Mouse (Mus musculus) MEL (cell line): ENCODE results near the gene Sfxn1. TPM values are rescaled to one million over a fixed set of nuclear protein-coding genes. Genes with fewer than 3 reads are reported as not detected.
A peak's percentile ranks its signal among the peaks of the same experiment; 100 is the strongest.

Experiments used
- DNase-seq: peaks from one replicate; pipeline ENCODE4 v3.0.0; 2011; ENCODE audit warnings: low read depth, low spot score
- H3K27ac ChIP-seq: 2 replicates; pipeline ENCODE4 v1.5.1; 2012; ENCODE audit warnings: low read depth, mild to moderate bottlenecking, control low read depth, low read length, moderate library complexity; ENCODE audit not compliant: control insufficient read depth
- H3K27me3 ChIP-seq, 2 experiments: fragments of 150-350 bp in 1 of 2; sonication (generic) in 1 of 2; 2 replicates each; pipeline ENCODE4 v1.6.1; 2012; ENCODE audit warnings: low read length in 2 of 2, mild to moderate bottlenecking in 2 of 2, improper control_type of control experiment in 1 of 2, moderate library complexity in 1 of 2; ENCODE audit not compliant: insufficient read depth in 2 of 2, control insufficient read depth in 1 of 2
- H3K36me3 ChIP-seq, 2 experiments: 2 replicates each; pipeline ENCODE4 v1.6.1; 2012 to 2014; ENCODE audit warnings: low read length in 2 of 2, improper control_type of control experiment in 1 of 2, inconsistent platforms in 1 of 2, mild to moderate bottlenecking in 1 of 2; ENCODE audit not compliant: insufficient read depth in 2 of 2, control insufficient read depth in 1 of 2
- H3K4me1 ChIP-seq, 2 experiments: fragments of 150-350 bp in 1 of 2; sonication (generic) in 1 of 2; 2 replicates each; pipeline ENCODE4 v1.6.1; 2012; ENCODE audit warnings: low read length in 2 of 2, improper control_type of control experiment in 1 of 2, mild to moderate bottlenecking in 1 of 2; ENCODE audit not compliant: insufficient read depth in 2 of 2, control insufficient read depth in 1 of 2
- H3K4me3 ChIP-seq, 2 experiments: fragments of 150-350 bp in 1 of 2; sonication (generic) in 1 of 2; 2 replicates each; pipeline ENCODE4 v1.5.1; 2012; ENCODE audit warnings: low read depth in 2 of 2, low read length in 2 of 2, mild to moderate bottlenecking in 2 of 2, moderate library complexity in 2 of 2, control low read depth in 1 of 2, improper control_type of control experiment in 1 of 2; ENCODE audit not compliant: control insufficient read depth in 1 of 2, insufficient read depth in 1 of 2
- H3K79me2 ChIP-seq: 2 replicates; pipeline ENCODE4 v1.6.1; 2012; ENCODE audit warnings: mild to moderate bottlenecking, low read length, moderate library complexity; ENCODE audit not compliant: control insufficient read depth, poor library complexity, insufficient read depth
- H3K9ac ChIP-seq: 2 replicates; pipeline ENCODE4 v1.6.1; 2012; ENCODE audit warnings: low read depth, mild to moderate bottlenecking, control low read depth, low read length, moderate library complexity; ENCODE audit not compliant: control insufficient read depth, poor library complexity, severe bottlenecking
- H3K9me3 ChIP-seq: fragments of 150-350 bp; sonication (generic); replicated peaks from 2 replicates; pipeline ENCODE4 v1.6.1; 2012; ENCODE audit warnings: mild to moderate bottlenecking, low read length, improper control_type of control experiment, moderate library complexity; ENCODE audit not compliant: insufficient read depth
- CTCF ChIP-seq, 3 experiments: IDR thresholded peaks in 2 of 3; conservative IDR thresholded peaks in 1 of 3; 2 replicates each; pipeline ENCODE4 v1.5.1; 2011 to 2012; ENCODE audit warnings: low read length in 3 of 3, low read depth in 2 of 3, mild to moderate bottlenecking in 2 of 3, improper control_type of control experiment in 1 of 3, inconsistent platforms in 1 of 3, mixed read lengths in 1 of 3, moderate library complexity in 1 of 3; ENCODE audit not compliant: control insufficient read depth in 1 of 3, insufficient read depth in 1 of 3, poor library complexity in 1 of 3, severe bottlenecking in 1 of 3
- ELF1 ChIP-seq: IDR thresholded peaks from 2 replicates; pipeline ENCODE4 v1.6.1; 2014; ENCODE audit warnings: low read depth, mild to moderate bottlenecking, inconsistent platforms, low read length, improper control_type of control experiment, moderate library complexity
- EP300 ChIP-seq, 2 experiments: IDR thresholded peaks; 2 replicates each; pipeline ENCODE4 v1.6.1; 2011; ENCODE audit warnings: improper control_type of control experiment in 2 of 2, low read length in 2 of 2, low read depth in 1 of 2, mild to moderate bottlenecking in 1 of 2
- GATA1 ChIP-seq: IDR thresholded peaks from 2 replicates; pipeline ENCODE4 v1.6.1; 2011; ENCODE audit warnings: low read depth, low read length, improper control_type of control experiment
- MAZ ChIP-seq: IDR thresholded peaks from 2 replicates; pipeline ENCODE4 v1.6.1; 2012; ENCODE audit warnings: low read depth, mild to moderate bottlenecking, inconsistent platforms, low read length, improper control_type of control experiment
- MXI1 ChIP-seq: IDR thresholded peaks from 2 replicates; pipeline ENCODE4 v1.6.1; 2011; ENCODE audit warnings: mild to moderate bottlenecking, low read depth, low read length, improper control_type of control experiment
- MYB ChIP-seq: IDR thresholded peaks from 2 replicates; pipeline ENCODE4 v1.6.1; 2011; ENCODE audit warnings: mild to moderate bottlenecking, low read depth, low read length, improper control_type of control experiment
- NELFE ChIP-seq: IDR thresholded peaks from 2 replicates; pipeline ENCODE4 v1.6.1; 2011; ENCODE audit warnings: low read depth, low read length, improper control_type of control experiment
- NRF1 ChIP-seq: IDR thresholded peaks from 2 replicates; pipeline ENCODE4 v1.6.1; 2014; ENCODE audit warnings: low read depth, mild to moderate bottlenecking, inconsistent platforms, low read length, improper control_type of control experiment, moderate library complexity; ENCODE audit not compliant: poor library complexity, insufficient read depth, severe bottlenecking
- POLR2A ChIP-seq, 2 experiments: IDR thresholded peaks; 2 replicates each; pipeline ENCODE4 v1.6.1; 2011 to 2012; ENCODE audit warnings: low read length in 2 of 2, mild to moderate bottlenecking in 2 of 2, control low read depth in 1 of 2, improper control_type of control experiment in 1 of 2, low read depth in 1 of 2, moderate library complexity in 1 of 2; ENCODE audit not compliant: control insufficient read depth in 1 of 2, insufficient read depth in 1 of 2, poor library complexity in 1 of 2
- RAD21 ChIP-seq: IDR thresholded peaks from 2 replicates; pipeline ENCODE4 v1.6.1; 2011; ENCODE audit warnings: mild to moderate bottlenecking, low read depth, low read length, improper control_type of control experiment
- RCOR1 ChIP-seq: IDR thresholded peaks from 2 replicates; pipeline ENCODE4 v1.6.1; 2012; ENCODE audit warnings: low read depth, mild to moderate bottlenecking, inconsistent platforms, low read length, improper control_type of control experiment
- SMC3 ChIP-seq: IDR thresholded peaks from 2 replicates; pipeline ENCODE4 v1.6.1; 2011; ENCODE audit warnings: low read depth, low read length, improper control_type of control experiment
- USF2 ChIP-seq, 2 experiments: IDR thresholded peaks; 2 replicates each; pipeline ENCODE4 v1.6.1; 2011 to 2012; ENCODE audit warnings: improper control_type of control experiment in 2 of 2, low read length in 2 of 2, borderline replicate concordance in 1 of 2, inconsistent platforms in 1 of 2, low read depth in 1 of 2, mild to moderate bottlenecking in 1 of 2; ENCODE audit not compliant: insufficient read depth in 1 of 2
- ZC3H11A ChIP-seq: IDR thresholded peaks from 2 replicates; pipeline ENCODE4 v1.6.1; 2012; ENCODE audit warnings: low read depth, mild to moderate bottlenecking, inconsistent platforms, low read length, improper control_type of control experiment
- polyA plus RNA-seq, 2 experiments: library from polyadenylated mRNA; stranded (reverse) in 1 of 2; unstranded in 1 of 2; fragments of >175 nt in 1 of 2; fragments of >200 nt in 1 of 2; gene quantifications; 2 replicates each; pipeline versions ENCODE4 v1.2.1 to v1.2.4; 2012; ENCODE audit warnings: low replicate concordance in 2 of 2, low read depth in 1 of 2; ENCODE audit not compliant: insufficient read length in 2 of 2, insufficient read depth in 1 of 2, missing spikeins in 1 of 2
- total RNA-seq: library from RNA; depleted of rRNA; stranded (reverse); fragments of 300-350 nt; gene quantifications from 2 replicates; pipeline ENCODE4 v1.2.3, GENCODE M21; 2012

The Sfxn1 gene
- total and polyA plus RNA-seq, 3 experiments, result 42.8 to 74.6 TPM; not detected in 1

DNA sequence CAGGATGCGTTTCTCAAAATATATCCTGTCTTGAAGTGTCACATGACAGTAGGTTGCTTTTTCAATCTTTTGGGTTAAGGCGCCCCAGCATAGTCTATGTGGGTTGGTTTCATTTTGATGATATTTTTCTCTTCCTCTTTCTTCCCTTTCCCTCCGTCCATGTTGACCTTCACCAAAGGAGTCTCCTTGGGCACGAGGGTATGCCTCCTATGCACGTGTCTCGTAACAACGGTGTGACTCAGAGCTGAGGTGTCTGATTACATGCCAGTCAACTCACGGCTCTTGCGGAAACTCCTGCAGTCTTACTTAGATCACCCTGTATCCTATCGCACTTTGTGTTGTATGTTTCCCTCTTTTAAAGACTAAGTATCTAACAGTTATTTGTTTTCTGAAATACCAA, 32.2 kb downstream of the Sfxn1 start:
- H3K4me3 ChIP-seq, result no peak overlapping the region

DNA sequence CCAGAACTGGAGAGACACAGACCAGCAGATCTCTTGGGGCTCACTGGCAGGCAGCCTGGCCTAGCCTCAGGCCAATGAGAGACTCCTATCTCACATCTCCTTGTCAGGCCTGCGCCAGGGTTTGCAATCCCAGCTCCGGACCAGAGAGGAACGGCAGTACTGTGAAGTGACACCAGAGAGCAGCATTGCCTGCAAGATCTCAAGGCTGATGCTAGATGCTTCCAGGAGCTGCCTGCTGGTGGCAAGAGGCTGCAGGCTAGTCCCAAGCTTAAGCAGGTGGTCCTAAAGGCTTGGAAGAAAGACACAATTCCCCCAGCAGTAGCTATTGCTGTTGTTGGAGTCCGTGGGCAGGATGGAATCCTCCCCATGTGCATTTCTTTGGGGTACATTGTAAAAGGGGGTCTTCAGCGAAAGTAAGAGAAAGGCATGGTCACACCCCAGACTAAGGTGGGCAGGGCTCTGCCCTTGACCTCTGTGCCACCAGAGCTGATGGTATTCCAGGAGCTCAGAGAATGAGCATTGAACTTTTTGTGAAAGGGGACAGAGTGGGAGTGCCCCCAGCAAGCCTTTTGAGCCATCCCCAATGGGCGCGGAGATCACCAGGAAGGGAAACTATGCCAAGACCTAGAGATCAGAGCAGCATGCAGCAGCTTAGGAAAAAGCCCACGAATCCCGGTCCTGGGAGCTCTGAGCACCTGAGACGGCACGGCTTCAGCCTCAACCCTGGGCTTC, 42.3 kb downstream of the Sfxn1 start:
- peak; percentile 75 for DNase-seq
- H3K27me3 ChIP-seq, result no peaks in the 10 kb centered on the region; a peak in 1 of 4 replicates
- no peaks in the 10 kb centered on the region for H3K9me3 ChIP-seq
- H3K36me3 ChIP-seq, result no peaks in the 10 kb centered on the region
- H3K4me1 ChIP-seq, result no peaks in the 10 kb centered on the region
- no peak overlapping the region for H3K9ac ChIP-seq
- H3K4me3 ChIP-seq, result no peak overlapping the region
- H3K27ac ChIP-seq, result no peak overlapping the region
- no peak for TF ChIP-seq EP300 (IDR thresholded peaks at IDR 0.05; ENCODE audit: low read depth in 1 of 2, low read length in 2 of 2)
- peak; percentile 99 for TF ChIP-seq SMC3
- no peak for TF ChIP-seq NELFE
- TF ChIP-seq ELF1, result no peak
- TF ChIP-seq ZC3H11A, result peak; percentile 94
- no peak for TF ChIP-seq GATA1
- peak; percentile 68 to 97 (median 78) for TF ChIP-seq CTCF (IDR thresholded peaks at IDR 0.05 in 2 of 3, conservative IDR thresholded peaks at IDR 0.05 in 1 of 3; ENCODE audit: control insufficient read depth in 1 of 3, insufficient read depth in 1 of 3, low read depth in 2 of 3, low read length in 3 of 3, poor library complexity in 1 of 3, severe bottlenecking in 1 of 3)
- TF ChIP-seq MAZ, result no peak
- no peak for TF ChIP-seq USF2 (IDR thresholded peaks at IDR 0.05; ENCODE audit: borderline replicate concordance in 1 of 2, insufficient read depth in 1 of 2, low read depth in 1 of 2, low read length in 2 of 2)
- TF ChIP-seq MXI1, result no peak
- TF ChIP-seq MYB, result no peak
- TF ChIP-seq RAD21, result peak; percentile 97
- TF ChIP-seq NRF1, result no peak
- H3K79me2 ChIP-seq, result no peaks in the 10 kb centered on the region

More for the DNA sequence above, 32.2 kb downstream of the Sfxn1 start:
- Histone ChIP-seq H3K9ac (no peak overlapping the region), H3K27me3 (no peaks in the 10 kb centered on the region), H3K9me3 (no peaks in the 10 kb centered on the region), H3K27ac (no peak overlapping the region), H3K36me3 (peaks cover 9 to 16% of the 10 kb centered on the region in 2 experiments), H3K4me1 (peaks cover 0 to 7% of the 10 kb centered on the region in 2 experiments; a peak in 3 of 4 replicates), H3K79me2 (no peaks in the 10 kb centered on the region)
- no peak for DNase-seq
- TF ChIP-seq POLR2A (IDR thresholded peaks at IDR 0.05; ENCODE audit: control insufficient read depth in 1 of 2, insufficient read depth in 1 of 2, low read depth in 1 of 2, low read length in 2 of 2, poor library complexity in 1 of 2) (no peak), RCOR1 (no peak)
